Mouse (Mus musculus): Measurements from ENCODE around the gene Nr2e3. TPM values are rescaled to one million over a fixed set of nuclear protein-coding genes. Genes with fewer than 3 reads are reported as not detected.
"Not testable (repeated sequence)": the region's sequence is repeated elsewhere in the genome, so short reads cannot be mapped to it uniquely, and the experiment has no call there.

The Nr2e3 gene
- total and polyA plus RNA-seq, 2 experiments from 2014 or later = not detected

DNA sequence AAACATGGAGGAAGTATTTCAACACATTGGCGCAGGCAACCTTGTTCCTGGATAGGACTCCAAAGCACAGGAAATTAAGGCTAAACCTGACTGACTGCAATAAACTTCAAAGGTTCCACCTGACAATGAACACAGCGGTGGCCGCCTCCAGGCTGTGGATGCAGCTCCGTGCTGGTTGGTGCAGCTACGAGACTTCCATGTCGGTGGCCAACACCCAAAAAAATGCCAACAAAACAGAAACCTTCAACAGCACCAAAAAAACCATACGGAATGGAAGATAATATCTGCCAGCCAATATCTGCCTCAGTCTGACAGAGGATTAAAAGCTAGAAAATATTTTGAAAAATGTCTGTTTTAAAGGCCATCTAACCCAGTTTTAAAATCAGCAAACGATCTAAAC, 21.9 kb downstream of the Nr2e3 start:
- ATAC-seq (ENCODE audit: insufficient read depth, low read depth) (no peak), DNase-seq (ENCODE audit: low spot score) (no peak)
- Histone ChIP-seq H3K36me3 (replicated peaks; ENCODE audit: control insufficient read depth, insufficient read depth, low read length) (no peaks in the 10 kb centered on the region), H3K9ac (replicated peaks; ENCODE audit: low read depth, low read length) (no peak overlapping the region), H3K4me2 (ENCODE audit: low read depth, low read length) (no peak overlapping the region), H3K27me3 (ENCODE audit: control insufficient read depth, insufficient read depth, low read length) (no peaks in the 10 kb centered on the region), H3K4me3 (ENCODE audit: low read depth, low read length) (no peak overlapping the region), H3K27ac (ENCODE audit: low read depth) (no peak overlapping the region), H3K9me3 (replicated peaks; ENCODE audit: control insufficient read depth, low read length) (no peaks in the 10 kb centered on the region), H3K4me1 (ENCODE audit: control insufficient read depth, insufficient read depth) (peaks cover 6% of the 10 kb centered on the region; the same call in 1 of the 2 replicates)
- TF ChIP-seq EP300 (IDR thresholded peaks at IDR 0.05; ENCODE audit: low read depth) (no peak), CTCF (IDR thresholded peaks at IDR 0.05; ENCODE audit: low read depth) (no peak)
- whole genome bisulfite sequencing = 89% methylated on average over 8 of the region's 8 CpGs

DNA sequence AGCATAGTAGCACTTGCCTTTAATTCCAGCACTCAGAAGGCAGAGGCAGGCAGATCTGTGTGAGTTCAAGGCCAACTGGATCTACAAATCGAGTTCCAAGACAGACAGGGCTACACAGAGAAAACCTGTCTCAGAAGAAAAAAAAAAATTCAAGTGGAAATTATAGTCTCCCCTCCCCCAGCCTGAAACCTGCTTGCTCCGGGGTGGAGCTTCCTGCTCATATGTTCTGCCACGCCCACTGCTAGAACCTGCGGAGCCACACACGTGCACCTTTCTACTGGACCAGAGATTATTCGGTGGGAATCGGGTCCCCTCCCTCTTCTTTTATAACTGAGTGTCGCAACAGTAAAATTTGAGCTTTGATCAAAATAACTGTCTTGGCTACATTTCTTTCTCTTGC, 24.6 kb downstream of the Nr2e3 start:
- H3K4me2 ChIP-seq (ENCODE audit: low read depth, low read length); H3K27ac ChIP-seq (ENCODE audit: low read depth); H3K36me3 ChIP-seq (replicated peaks; ENCODE audit: control insufficient read depth, insufficient read depth, low read length); H3K4me1 ChIP-seq (ENCODE audit: control insufficient read depth, insufficient read depth); DNase-seq (ENCODE audit: low spot score); H3K9ac ChIP-seq (replicated peaks; ENCODE audit: low read depth, low read length); H3K9me3 ChIP-seq (replicated peaks; ENCODE audit: control insufficient read depth, low read length); H3K4me3 ChIP-seq (ENCODE audit: low read depth, low read length); ATAC-seq (ENCODE audit: insufficient read depth, low read depth); H3K27me3 ChIP-seq (ENCODE audit: control insufficient read depth, insufficient read depth, low read length): not testable (repeated sequence)
- 75% methylated on average over 8 of the region's 8 CpGs for WGBS

DNA sequence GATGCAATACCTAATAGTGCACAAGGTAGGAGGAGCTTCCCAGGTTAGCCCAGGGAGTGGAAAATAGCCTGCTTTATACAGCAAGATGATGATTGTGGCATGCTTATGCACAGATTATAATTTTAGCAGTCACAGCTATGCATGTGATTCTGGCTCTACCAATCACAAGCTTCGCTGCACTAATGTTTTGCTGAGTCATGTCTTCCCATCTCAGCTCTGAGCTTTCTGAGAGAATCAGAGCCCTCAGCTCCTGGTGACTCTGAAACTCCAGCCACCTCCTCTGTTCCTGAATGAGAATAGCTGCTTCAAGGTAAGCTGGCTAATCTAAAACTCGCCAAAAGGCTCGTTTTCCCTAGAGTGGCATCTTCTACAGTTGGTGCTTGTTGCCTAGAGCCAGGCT, 30.2 kb downstream of the Nr2e3 start:
- ATAC-seq (ENCODE audit: insufficient read depth, low read depth) = no peak
- Histone ChIP-seq H3K4me1 (ENCODE audit: control insufficient read depth, insufficient read depth) (no peaks in the 10 kb centered on the region), H3K36me3 (replicated peaks; ENCODE audit: control insufficient read depth, insufficient read depth, low read length) (peaks cover 3% of the 10 kb centered on the region; the same call in 1 of the 2 replicates), H3K4me2 (ENCODE audit: low read depth, low read length) (no peak overlapping the region), H3K9me3 (replicated peaks; ENCODE audit: control insufficient read depth, low read length) (no peaks in the 10 kb centered on the region; the same call in 1 of the 2 replicates), H3K27ac (ENCODE audit: low read depth) (no peak overlapping the region), H3K4me3 (ENCODE audit: low read depth, low read length) (no peak overlapping the region), H3K27me3 (ENCODE audit: control insufficient read depth, insufficient read depth, low read length) (no peaks in the 10 kb centered on the region), H3K9ac (replicated peaks; ENCODE audit: low read depth, low read length) (no peak overlapping the region)
- no peak for DNase-seq (ENCODE audit: low spot score)
- TF ChIP-seq CTCF (IDR thresholded peaks at IDR 0.05; ENCODE audit: low read depth) (no peak), EP300 (IDR thresholded peaks at IDR 0.05; ENCODE audit: low read depth) (no peak)
- 66% methylated on average over 3 of the region's 3 CpGs for WGBS

DNA sequence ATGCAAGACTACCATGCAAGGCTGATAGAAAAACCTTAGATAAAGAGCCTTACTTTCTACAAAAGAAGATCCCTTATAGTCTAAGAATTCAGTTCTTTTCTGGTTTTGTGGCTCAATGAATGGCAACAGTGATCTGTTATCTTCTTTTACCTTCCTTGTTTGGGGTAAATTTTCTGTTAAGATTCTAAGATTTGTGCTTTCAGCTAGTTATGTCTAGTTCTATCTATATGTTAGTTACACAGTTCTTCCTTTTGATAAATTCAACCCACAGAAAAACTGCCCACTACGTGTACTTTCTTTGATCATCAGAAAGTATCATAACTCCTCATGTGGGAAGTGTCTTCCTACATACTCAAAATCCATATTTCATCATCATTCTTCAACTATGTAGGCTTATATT, 45.7 kb downstream of the Nr2e3 start:
- H3K27me3 ChIP-seq (ENCODE audit: control insufficient read depth, insufficient read depth, low read length) = no peaks in the 10 kb centered on the region
- WGBS = 98% methylated on average over 1 of the region's 1 CpGs
- no peak for DNase-seq (ENCODE audit: low spot score)
- H3K9ac ChIP-seq (replicated peaks; ENCODE audit: low read depth, low read length) = no peak overlapping the region
- H3K4me3 ChIP-seq (ENCODE audit: low read depth, low read length) = no peak overlapping the region
- no peaks in the 10 kb centered on the region for H3K9me3 ChIP-seq (replicated peaks; ENCODE audit: control insufficient read depth, low read length)
- no peaks in the 10 kb centered on the region for H3K4me1 ChIP-seq (ENCODE audit: control insufficient read depth, insufficient read depth)
- H3K4me2 ChIP-seq (ENCODE audit: low read depth, low read length) = no peak overlapping the region
- TF ChIP-seq CTCF (IDR thresholded peaks at IDR 0.05; ENCODE audit: low read depth) (no peak), EP300 (IDR thresholded peaks at IDR 0.05; ENCODE audit: low read depth) (no peak)
- no peak overlapping the region for H3K27ac ChIP-seq (ENCODE audit: low read depth)
- peaks cover 18% of the 10 kb centered on the region for H3K36me3 ChIP-seq (replicated peaks; ENCODE audit: control insufficient read depth, insufficient read depth, low read length)
- no peak for ATAC-seq (ENCODE audit: insufficient read depth, low read depth)

- peaks cover 27% of the 10 kb centered on the region for H3K36me3 ChIP-seq (replicated peaks; ENCODE audit: control insufficient read depth, insufficient read depth, low read length)
- H3K4me2 ChIP-seq (ENCODE audit: low read depth, low read length) = no peak overlapping the region
- TF ChIP-seq EP300 (IDR thresholded peaks at IDR 0.05; ENCODE audit: low read depth) = no peak
- TF ChIP-seq CTCF (IDR thresholded peaks at IDR 0.05; ENCODE audit: low read depth) = no peak
- no peaks in the 10 kb centered on the region for H3K4me1 ChIP-seq (ENCODE audit: control insufficient read depth, insufficient read depth)
- WGBS = 50% methylated on average over 1 of the region's 1 CpGs
- no peak for ATAC-seq (ENCODE audit: insufficient read depth, low read depth)
- no peak overlapping the region for H3K4me3 ChIP-seq (ENCODE audit: low read depth, low read length)
- H3K27me3 ChIP-seq (ENCODE audit: control insufficient read depth, insufficient read depth, low read length) = no peaks in the 10 kb centered on the region
- H3K27ac ChIP-seq (ENCODE audit: low read depth) = no peak overlapping the region
- H3K9me3 ChIP-seq (replicated peaks; ENCODE audit: control insufficient read depth, low read length) = no peaks in the 10 kb centered on the region
- DNase-seq (ENCODE audit: low spot score) = no peak
- H3K9ac ChIP-seq (replicated peaks; ENCODE audit: low read depth, low read length) = no peak overlapping the region
These were observed 57.1 kb downstream of the Nr2e3 start for GRCm38 (mm10) chr9:59903382-59903781.

Other genes starting within 250 kb of the Nr2e3 start
- gene Senp8, start 209.9 kb downstream of the Nr2e3 start, total RNA-seq (2014; rRNA removed; ENCODE audit: low replicate concordance) = 5.2 and 26.7 TPM in 2 replicates
- 8.7 and 9.6 TPM in 2 replicates for gene Senp8, start 209.9 kb downstream of the Nr2e3 start, polyA plus RNA-seq (2015; fragmentation: Nextera tagmentation; extraction: Ambion mirVana)
- gene Myo9a, start 209.8 kb downstream of the Nr2e3 start, total RNA-seq (2014; rRNA removed; ENCODE audit: low replicate concordance) = 12.2 and 13.0 TPM in 2 replicates
- gene Myo9a, start 209.8 kb downstream of the Nr2e3 start, polyA plus RNA-seq (2015; fragmentation: Nextera tagmentation; extraction: Ambion mirVana) = 4.3 and 4.5 TPM in 2 replicates

All from heart, postnatal 0 days (tissue).